Comparison of ENCODE assay signal across 9 mouse cellular contexts in genomic region chr1:36921614-36922393, GRCm38 (mm10). TPM values are rescaled to one million over a fixed set of nuclear protein-coding genes. Genes with fewer than 3 reads are reported as not detected.
A peak's percentile ranks its signal among the peaks of the same experiment; 100 is the strongest.
DNase-seq lines count a peak whose midpoint lies in the region; ATAC-seq and TF ChIP-seq lines count a peak whose summit lies in the region.
"Had no signal": no experiment of that assay in that cellular context is flagged by ENCODE, and none has a peak within 500 bp of the region (broad histone marks: within the 10 kb centered on the region; RNA-seq: fewer than 3 reads in every experiment).

No protein-coding gene starts in this region.

- no peaks in the 10 kb centered on the region for H3K36me3 ChIP-seq in lung, embryonic 14.5 days (ENCODE audit: insufficient read depth)
- H3K36me3 ChIP-seq in hindbrain, embryonic 11.5 days (ENCODE audit: control insufficient read depth, insufficient read depth, low read length), result no peaks in the 10 kb centered on the region

- no peak for ATAC-seq in lung, embryonic 14.5 days (ENCODE audit: insufficient read depth)
- ATAC-seq in hindbrain, embryonic 11.5 days (ENCODE audit: low FRiP score), result peak; percentile 69; the same call in 1 of the 2 replicates
- ATAC-seq in megakaryocyte, adult 5-6 weeks (ENCODE audit: poor library complexity, severe bottlenecking), result peak; percentile 50; the same call in 1 of the 2 replicates
- no peak for ATAC-seq in cerebellum, adult (ENCODE audit: insufficient number of reproducible peaks, low FRiP score, low TSS enrichment)

- H3K27me3 ChIP-seq in lung, embryonic 14.5 days (ENCODE audit: insufficient read depth, low read length), result no peaks in the 10 kb centered on the region
- H3K27me3 ChIP-seq in hindbrain, embryonic 11.5 days (ENCODE audit: control insufficient read depth, insufficient read depth, low read length), result no peaks in the 10 kb centered on the region

- peaks cover 25% of the 10 kb centered on the region for H3K4me1 ChIP-seq in lung, embryonic 14.5 days (ENCODE audit: insufficient read depth)
- no peaks in the 10 kb centered on the region; the same call in 1 of the 2 replicates for H3K4me1 ChIP-seq in hindbrain, embryonic 11.5 days (replicated peaks; ENCODE audit: control insufficient read depth, insufficient read depth, low read length)

- H3K27ac ChIP-seq in lung, embryonic 14.5 days (ENCODE audit: low read depth), result no peak overlapping the region
- no peak overlapping the region for H3K27ac ChIP-seq in hindbrain, embryonic 11.5 days (ENCODE audit: low read depth, low read length)

- no peak for TF ChIP-seq CTCF in lung, embryonic 14.5 days (IDR thresholded peaks at IDR 0.05; ENCODE audit: low read depth)

- no peaks in the 10 kb centered on the region for H3K9me3 ChIP-seq in lung, embryonic 14.5 days (ENCODE audit: low read depth, low read length)
- H3K9me3 ChIP-seq in hindbrain, embryonic 11.5 days (ENCODE audit: control insufficient read depth, low read length), result no peaks in the 10 kb centered on the region

- no peak overlapping the region for H3K4me2 ChIP-seq in lung, embryonic 14.5 days
- no peak overlapping the region for H3K4me2 ChIP-seq in hindbrain, embryonic 11.5 days (replicated peaks; ENCODE audit: low read depth, low read length)

- DNase-seq in lung, embryonic 14.5 days, result peak; percentile 31
- no peak for DNase-seq in lung, postnatal 25 days (ENCODE audit: low spot score)
- peak; percentile 24 for DNase-seq in hindbrain, embryonic 11.5 days (ENCODE audit: low spot score)
- DNase-seq in thymus, postnatal 10 days (ENCODE audit: low spot score in 2 of 2), result peak; percentile 59 to 63
- no peak for DNase-seq in adrenal gland, postnatal 14 days
- no peak for DNase-seq in frontal cortex, postnatal 10 days (ENCODE audit: low spot score in 2 of 2)
- DNase-seq: kidney, adult 18-20 months had no signal

- WGBS in lung, embryonic 14.5 days, result 26% methylated on average over 15 of the region's 15 CpGs
- 56% methylated on average over 15 of the region's 15 CpGs for WGBS in hindbrain, embryonic 11.5 days

- H3K9ac ChIP-seq in lung, embryonic 14.5 days, result no peak overlapping the region
- no peak overlapping the region for H3K9ac ChIP-seq in hindbrain, embryonic 11.5 days (ENCODE audit: low read depth, low read length)

- H3K4me3 ChIP-seq in lung, embryonic 14.5 days (ENCODE audit: low read depth, low read length), result no peak overlapping the region
- H3K4me3 ChIP-seq in hindbrain, embryonic 11.5 days (ENCODE audit: low read depth, low read length), result no peak overlapping the region

RNA-seq across cellular contexts. Expression of gene Tmem131, which starts 21.7 kb away (rescaled TPM):
- polyA plus RNA-seq in lung, embryonic 14.5 days (2014; fragmentation: Nextera tagmentation; extraction: Ambion mirVana), result 18.4 TPM in 2 replicates
- 15.9 and 17.9 TPM in 2 replicates for polyA plus RNA-seq in hindbrain, embryonic 11.5 days (2014; fragmentation: Nextera tagmentation; extraction: Ambion mirVana)
- 65.6 and 68.7 TPM in 2 replicates for total RNA-seq in megakaryocyte, adult 5-6 weeks (2015)
- 20.3 and 32.8 TPM in 2 replicates for total RNA-seq in megakaryocyte, adult 5-6 weeks (2017)
- 45.7 and 48.2 TPM in 2 replicates for total RNA-seq in adrenal gland, postnatal 14 days (2021)

Comparison
In these comparisons a context has a peak if more than half of its experiments do, and no peak if none do; other contexts are left out.
1. DNase-seq: peak in lung, embryonic 14.5 days (single experiment), hindbrain, embryonic 11.5 days (single experiment) and thymus, postnatal 10 days (2 of 2); none in lung, postnatal 25 days (single experiment), adrenal gland, postnatal 14 days (single experiment) and frontal cortex, postnatal 10 days (0 of 2).
2. ATAC-seq: peak in hindbrain, embryonic 11.5 days (single experiment) and megakaryocyte, adult 5-6 weeks (single experiment); none in lung, embryonic 14.5 days (single experiment) and cerebellum, adult (single experiment).